Mouse (Mus musculus): Measurements from ENCODE around the gene Zc3h14.

Gene Zc3h14

GRCm38 (mm10) chr12:98746746-98747379 is at the start of gene Zc3h14:
TSS of gene Zc3h14 (plus strand) at chr12:98746964.
- DNase-seq (ENCODE audit: low spot score in 2 of 2): peak; percentile 89 to 95

- no peak for DNase-seq (ENCODE audit: low spot score in 2 of 2)
Measured at GRCm38 (mm10) chr12:98697202-98697601, 49.6 kb upstream of the Zc3h14 start.

GRCm38 (mm10) chr12:98701564-98701963 is 45.2 kb upstream of the Zc3h14 start:
- no peak for DNase-seq (ENCODE audit: low spot score in 2 of 2)

- DNase-seq (ENCODE audit: low spot score in 2 of 2): no peak
Measured at GRCm38 (mm10) chr12:98703554-98703953, 43.2 kb upstream of the Zc3h14 start.

GRCm38 (mm10) chr12:98703961-98704360 is 42.8 kb upstream of the Zc3h14 start:
- DNase-seq (ENCODE audit: low spot score in 2 of 2): no peak

- no peak for DNase-seq (ENCODE audit: low spot score in 2 of 2)
Measured at GRCm38 (mm10) chr12:98712819-98713218, 33.9 kb upstream of the Zc3h14 start.

- no peak for DNase-seq (ENCODE audit: low spot score in 2 of 2)
Measured at GRCm38 (mm10) chr12:98713621-98714103, 33.1 kb upstream of the Zc3h14 start.

GRCm38 (mm10) chr12:98714757-98715156 is 32.0 kb upstream of the Zc3h14 start:
- no peak for DNase-seq (ENCODE audit: low spot score in 2 of 2)

- DNase-seq (ENCODE audit: low spot score in 2 of 2): no peak
Measured at GRCm38 (mm10) chr12:98716142-98716541, 30.6 kb upstream of the Zc3h14 start.

GRCm38 (mm10) chr12:98720628-98721027 is 26.1 kb upstream of the Zc3h14 start:
- DNase-seq (ENCODE audit: low spot score in 2 of 2): no peak

- no peak for DNase-seq (ENCODE audit: low spot score in 2 of 2)
Measured at GRCm38 (mm10) chr12:98721030-98721429, 25.7 kb upstream of the Zc3h14 start.

- no peak for DNase-seq (ENCODE audit: low spot score in 2 of 2)
Measured at GRCm38 (mm10) chr12:98724224-98724623, 22.5 kb upstream of the Zc3h14 start.

- DNase-seq (ENCODE audit: low spot score in 2 of 2): no peak
Measured at GRCm38 (mm10) chr12:98724976-98725375, 21.8 kb upstream of the Zc3h14 start.

- no peak for DNase-seq (ENCODE audit: low spot score in 2 of 2)
Measured at GRCm38 (mm10) chr12:98726078-98726477, 20.7 kb upstream of the Zc3h14 start.

- no peak for DNase-seq (ENCODE audit: low spot score in 2 of 2)
Measured at GRCm38 (mm10) chr12:98727186-98727585, 19.6 kb upstream of the Zc3h14 start.

- no peak for DNase-seq (ENCODE audit: low spot score in 2 of 2)
Measured at GRCm38 (mm10) chr12:98730682-98731081, 16.1 kb upstream of the Zc3h14 start.

GRCm38 (mm10) chr12:98733165-98733564 is 13.6 kb upstream of the Zc3h14 start:
- DNase-seq (ENCODE audit: low spot score in 2 of 2): no peak

- no peak for DNase-seq (ENCODE audit: low spot score in 2 of 2)
Measured at GRCm38 (mm10) chr12:98733776-98734175, 13.0 kb upstream of the Zc3h14 start.

GRCm38 (mm10) chr12:98734246-98734879 is 12.4 kb upstream of the Zc3h14 start:
- peak; percentile 65 to 77 for DNase-seq (ENCODE audit: low spot score in 2 of 2)

GRCm38 (mm10) chr12:98734880-98735801 is 11.6 kb upstream of the Zc3h14 start:
- DNase-seq (ENCODE audit: low spot score in 2 of 2): no peak

GRCm38 (mm10) chr12:98736951-98737800 is 9.6 kb upstream of the Zc3h14 start, which contains the start of gene Ptpn21:
TSS of gene Ptpn21 (minus strand) at chr12:98737405.
- DNase-seq (ENCODE audit: low spot score in 2 of 2): no peak

Measured in natural killer cell, adult 2 months (primary cell).